Mouse (Mus musculus): ENCODE measurements around the gene D1Pas1. TPM values are rescaled to one million over a fixed set of nuclear protein-coding genes. Genes with fewer than 3 reads are reported as not detected.

D1Pas1 gene
- 0.20 and 0.29 TPM in 2 replicates for polyA plus RNA-seq (2012; rRNA removed)

GRCm38 (mm10) chr1:186967201-186967812, at the start of gene D1Pas1:
TSS of gene D1Pas1 (plus strand) at chr1:186967416.
- DNase-seq (ENCODE audit: low read depth), result no peak

GRCm38 (mm10) chr1:186922489-186923370, 44.5 kb upstream of the D1Pas1 start:
- DNase-seq (ENCODE audit: low read depth), result no peak

- DNase-seq (ENCODE audit: low read depth), result no peak
Measured at GRCm38 (mm10) chr1:186924027-186924426, 43.2 kb upstream of the D1Pas1 start.

GRCm38 (mm10) chr1:186925411-186925810, 41.8 kb upstream of the D1Pas1 start:
- no peak for DNase-seq (ENCODE audit: low read depth)

- DNase-seq (ENCODE audit: low read depth), result no peak
Measured at GRCm38 (mm10) chr1:186926316-186926949, 40.8 kb upstream of the D1Pas1 start.

- DNase-seq (ENCODE audit: low read depth), result no peak
Measured at GRCm38 (mm10) chr1:186926950-186927316, 40.3 kb upstream of the D1Pas1 start.

GRCm38 (mm10) chr1:186927494-186927893, 39.7 kb upstream of the D1Pas1 start:
- no peak for DNase-seq (ENCODE audit: low read depth)

GRCm38 (mm10) chr1:186930160-186930887, 36.9 kb upstream of the D1Pas1 start:
- no peak for DNase-seq (ENCODE audit: low read depth)

- no peak for DNase-seq (ENCODE audit: low read depth)
Measured at GRCm38 (mm10) chr1:186930888-186931233, 36.4 kb upstream of the D1Pas1 start.

GRCm38 (mm10) chr1:186934205-186934604, 33.0 kb upstream of the D1Pas1 start:
- DNase-seq (ENCODE audit: low read depth), result no peak

GRCm38 (mm10) chr1:186952381-186952780, 14.8 kb upstream of the D1Pas1 start:
- no peak for DNase-seq (ENCODE audit: low read depth)

GRCm38 (mm10) chr1:186954591-186954990, 12.6 kb upstream of the D1Pas1 start:
- no peak for DNase-seq (ENCODE audit: low read depth)

GRCm38 (mm10) chr1:186959380-186959779, 7.8 kb upstream of the D1Pas1 start:
- DNase-seq (ENCODE audit: low read depth), result no peak

- DNase-seq (ENCODE audit: low read depth), result no peak
Measured at GRCm38 (mm10) chr1:186964143-186964875, 2.9 kb upstream of the D1Pas1 start.

GRCm38 (mm10) chr1:186967926-186968325, 710 bp downstream of the D1Pas1 start:
- no peak for DNase-seq (ENCODE audit: low read depth)

- no peak for DNase-seq (ENCODE audit: low read depth)
Measured at GRCm38 (mm10) chr1:186976937-186977540, 9.8 kb downstream of the D1Pas1 start.

GRCm38 (mm10) chr1:186977801-186978200, 10.6 kb downstream of the D1Pas1 start:
- DNase-seq (ENCODE audit: low read depth), result no peak

- DNase-seq (ENCODE audit: low read depth), result no peak
Measured at GRCm38 (mm10) chr1:186979465-186979864, 12.2 kb downstream of the D1Pas1 start.

- no peak for DNase-seq (ENCODE audit: low read depth)
Measured at GRCm38 (mm10) chr1:186980503-186980902, 13.3 kb downstream of the D1Pas1 start.

- no peak for DNase-seq (ENCODE audit: low read depth)
Measured at GRCm38 (mm10) chr1:186985131-186985530, 17.9 kb downstream of the D1Pas1 start.

GRCm38 (mm10) chr1:186986086-186986485, 18.9 kb downstream of the D1Pas1 start:
- DNase-seq (ENCODE audit: low read depth), result no peak
